Mouse (Mus musculus) 3134 (cell line): ENCODE measurements around the gene Svop.

Experiments
- DNase-seq: peaks from one replicate; pipeline ENCODE4 v3.0.0-alpha.2; 2011; ENCODE audit warnings: low spot score; ENCODE audit not compliant: insufficient read length; ENCODE audit errors: extremely low read depth

The Svop gene

DNA sequence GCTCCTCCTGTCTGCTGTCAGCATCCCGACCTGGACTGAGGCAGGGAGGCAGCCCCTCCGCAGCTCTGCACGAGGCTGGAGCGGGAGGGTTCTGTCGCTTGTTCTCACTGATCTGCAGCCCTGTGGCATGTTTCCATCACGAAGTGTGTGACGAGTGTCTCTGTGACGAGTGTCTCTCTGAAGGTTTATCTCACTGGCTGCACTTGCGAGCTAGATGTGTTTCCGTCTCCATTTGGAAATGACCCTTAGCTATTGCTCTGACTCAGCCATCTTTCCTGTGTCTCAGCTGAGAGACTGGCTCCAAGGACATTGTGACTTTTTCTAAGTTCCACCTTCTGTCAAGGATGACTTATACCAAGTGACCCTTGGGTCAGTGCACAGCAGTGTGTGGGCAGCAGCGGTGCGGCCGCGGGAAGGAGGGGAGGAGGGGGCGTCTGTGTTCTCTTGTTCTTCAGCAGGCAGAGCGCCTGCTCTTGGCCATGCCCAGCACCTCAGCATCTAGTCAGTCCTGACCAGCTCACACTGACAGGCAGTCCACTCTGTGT is 15.1 kb upstream of the Svop start:
- no peak for DNase-seq

DNA sequence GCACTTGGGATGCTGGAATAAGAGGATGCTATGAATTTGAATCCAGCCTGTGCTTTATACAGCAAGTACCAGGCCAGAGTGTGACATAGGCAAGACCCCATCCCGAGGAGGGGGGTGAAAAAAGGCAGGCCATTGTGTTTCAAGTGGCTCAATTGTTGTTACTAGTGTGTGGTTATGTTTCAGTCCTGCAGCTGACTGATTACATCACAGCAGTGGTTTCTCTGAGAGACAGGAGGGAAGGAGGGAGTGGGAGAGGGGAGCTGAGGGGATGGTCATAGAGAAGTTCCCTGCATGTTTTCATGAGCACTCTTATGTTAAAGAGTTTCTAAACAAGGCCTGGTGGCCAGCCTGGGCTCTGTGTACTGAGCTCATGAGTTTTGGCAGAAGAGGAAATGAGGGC is 11.4 kb upstream of the Svop start:
- no peak for DNase-seq

DNA sequence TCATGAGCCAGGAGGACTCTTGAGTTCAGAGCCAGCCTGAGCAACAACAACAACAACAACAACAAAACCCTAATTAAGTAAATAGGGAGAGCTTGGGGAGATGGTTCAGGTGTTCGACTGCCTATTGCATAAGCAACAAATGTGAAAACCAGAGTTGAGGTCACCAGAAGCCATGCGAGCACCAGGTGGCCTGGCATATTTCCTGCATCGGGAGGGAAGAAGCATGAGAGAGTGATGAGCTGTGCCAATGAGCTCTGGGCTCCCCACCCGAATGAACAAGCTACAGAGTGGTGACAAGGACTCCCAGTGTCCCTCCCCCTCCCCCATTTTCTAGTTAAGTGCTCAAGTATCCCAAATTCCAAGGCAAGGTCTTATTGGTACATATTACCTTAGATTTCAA is 10.5 kb upstream of the Svop start:
- no peak for DNase-seq

GRCm38 (mm10) chr5:114100390-114101099 is 9.2 kb upstream of the Svop start:
- DNase-seq = no peak

DNA sequence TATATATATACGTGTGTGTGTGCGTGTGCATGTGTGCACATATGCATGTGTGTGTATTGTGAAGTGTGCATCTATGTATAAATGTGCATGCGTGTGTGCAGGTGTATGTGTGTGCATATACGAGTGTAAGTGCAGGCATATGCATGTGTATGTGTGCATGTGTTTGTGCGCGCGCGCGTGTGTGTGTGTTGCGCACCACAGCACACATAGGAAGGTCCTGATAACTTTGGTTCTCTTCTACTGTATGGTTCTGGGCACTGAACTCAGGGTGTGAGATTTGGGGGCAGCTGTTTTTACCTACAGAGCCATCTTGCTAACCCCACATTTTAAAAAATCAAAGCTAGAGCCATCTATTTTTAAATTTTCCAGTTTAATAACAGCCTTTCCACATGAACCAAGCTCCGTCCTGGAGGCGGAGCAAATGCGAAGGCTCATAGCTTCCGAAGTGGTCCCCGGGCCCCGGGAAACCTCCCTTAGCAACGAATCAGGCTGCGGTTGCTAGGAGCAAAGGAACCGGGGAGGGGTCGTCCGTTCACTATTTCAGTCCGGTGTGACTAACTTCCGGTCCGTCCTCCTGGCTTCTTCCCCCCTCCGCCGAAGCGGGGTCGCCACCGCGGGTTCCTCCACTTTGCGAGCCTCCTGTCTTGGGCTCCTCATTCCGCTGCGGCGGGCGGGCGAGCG is 8.5 kb upstream of the Svop start:
- DNase-seq = peak; percentile 86

- DNase-seq = no peak
Measured at GRCm38 (mm10) chr5:114090421-114091013, 853 bp downstream of the Svop start.

GRCm38 (mm10) chr5:114087875-114088480 is 3.4 kb downstream of the Svop start:
- no peak for DNase-seq

- DNase-seq = no peak
Measured at GRCm38 (mm10) chr5:114085501-114085900, 5.9 kb downstream of the Svop start.

- DNase-seq = no peak
Measured at GRCm38 (mm10) chr5:114077009-114077408, 14.4 kb downstream of the Svop start.

DNA sequence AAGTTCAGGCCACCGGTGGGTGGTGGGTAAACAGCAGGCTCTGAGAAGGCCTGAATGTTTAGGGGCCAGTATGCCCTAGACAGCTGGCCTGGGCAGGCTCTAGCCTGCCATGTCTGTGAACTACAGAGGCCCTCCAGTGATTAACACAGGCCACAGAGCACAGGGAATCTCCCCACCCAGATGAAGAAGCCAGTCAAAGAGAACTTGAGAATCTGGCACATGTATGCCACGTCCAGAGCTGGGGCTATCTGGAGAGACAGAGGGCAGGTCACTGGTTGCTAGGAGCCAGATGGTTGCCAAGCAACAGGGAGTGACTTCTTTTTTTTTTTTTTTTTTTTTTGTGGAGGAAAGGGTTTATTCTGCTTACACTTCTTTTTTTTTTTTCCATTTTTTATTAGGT is 19.1 kb downstream of the Svop start:
- DNase-seq = no peak

DNA sequence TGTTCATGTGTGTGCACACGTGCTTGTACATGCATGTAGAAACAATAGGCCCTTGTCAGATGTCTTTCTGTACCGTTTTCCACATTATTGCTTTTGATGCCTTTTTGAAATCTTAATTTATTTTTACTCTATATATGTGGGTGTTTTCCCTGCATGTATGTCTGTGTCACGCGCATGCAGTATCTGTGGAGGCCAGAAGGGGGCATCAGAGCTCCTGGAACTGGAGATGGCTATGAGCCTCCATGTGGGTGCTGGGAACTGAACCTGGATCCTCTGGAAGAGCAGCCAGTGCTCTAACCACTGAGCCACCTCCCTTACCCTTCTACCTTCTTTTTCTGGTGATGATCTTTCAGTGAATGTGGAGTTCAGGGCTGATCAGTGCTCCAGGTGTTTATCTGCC is 20.5 kb downstream of the Svop start:
- DNase-seq = no peak

- no peak for DNase-seq
Measured at GRCm38 (mm10) chr5:114067982-114068381, 23.4 kb downstream of the Svop start.

GRCm38 (mm10) chr5:114067543-114067942 is 23.8 kb downstream of the Svop start:
- no peak for DNase-seq

DNA sequence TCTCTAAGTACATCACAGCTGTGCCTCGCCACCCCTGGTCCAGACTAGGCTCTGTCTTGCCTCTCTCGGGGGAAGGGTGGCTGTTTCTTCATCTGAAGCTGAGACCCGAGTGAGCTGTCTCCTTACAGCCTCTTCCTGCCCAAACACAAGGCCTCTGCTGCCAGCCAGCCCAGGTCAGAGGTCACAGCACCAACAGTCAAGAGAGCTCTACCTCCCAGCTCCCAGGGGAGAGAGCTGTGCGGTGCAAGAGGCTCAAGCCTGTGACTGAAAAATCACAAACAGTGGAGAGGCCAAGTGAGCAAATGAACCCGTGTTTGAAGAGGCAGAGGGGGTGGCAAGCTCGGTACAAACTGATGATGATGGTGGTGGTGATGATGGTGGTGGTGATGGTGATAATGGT is 24.8 kb downstream of the Svop start:
- DNase-seq = no peak

DNA sequence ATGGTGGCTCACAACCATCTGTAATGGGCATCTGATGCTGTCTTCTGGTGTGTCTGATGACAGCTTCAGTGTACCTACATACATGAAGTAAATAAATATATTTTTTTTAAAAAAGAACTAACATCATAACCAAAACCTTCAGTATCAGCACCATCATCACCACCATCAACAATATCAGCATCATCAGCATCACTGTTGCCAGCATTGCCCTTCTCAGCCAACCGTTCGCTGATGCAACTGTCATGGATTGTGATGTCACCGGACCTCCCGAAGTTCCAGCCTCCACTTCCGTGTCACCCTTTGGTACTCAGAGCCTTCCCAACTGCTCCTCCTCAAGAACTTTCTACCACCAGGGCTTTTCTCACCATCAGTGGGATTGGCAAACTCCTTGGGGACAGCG is 26.2 kb downstream of the Svop start, which contains the start of gene Usp30:
Usp30 (plus strand) TSS at position 301 of the 400 bp plus-strand sequence.
- no peak for DNase-seq

DNA sequence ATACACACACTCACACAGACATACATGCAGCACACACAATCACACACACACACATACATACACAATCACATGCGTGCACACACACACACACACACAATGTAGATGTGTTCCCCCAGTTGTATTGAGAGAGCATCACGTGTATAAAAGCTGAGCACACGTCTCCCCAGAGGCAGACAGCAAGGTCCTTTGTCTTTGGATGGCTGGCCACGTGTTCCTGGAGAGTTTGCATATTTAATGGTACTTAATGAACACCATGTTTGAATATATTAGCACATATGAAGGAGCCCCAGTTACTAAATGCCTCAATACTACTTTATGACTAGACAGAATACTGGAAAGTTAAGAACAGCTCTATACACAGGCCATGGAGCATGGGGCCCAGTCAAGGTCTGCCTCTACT is 27.4 kb downstream of the Svop start:
- no peak for DNase-seq

- no peak for DNase-seq
Measured at GRCm38 (mm10) chr5:114061675-114062074, 29.7 kb downstream of the Svop start.

- DNase-seq = no peak
Measured at GRCm38 (mm10) chr5:114057129-114057731, 34.1 kb downstream of the Svop start.

DNA sequence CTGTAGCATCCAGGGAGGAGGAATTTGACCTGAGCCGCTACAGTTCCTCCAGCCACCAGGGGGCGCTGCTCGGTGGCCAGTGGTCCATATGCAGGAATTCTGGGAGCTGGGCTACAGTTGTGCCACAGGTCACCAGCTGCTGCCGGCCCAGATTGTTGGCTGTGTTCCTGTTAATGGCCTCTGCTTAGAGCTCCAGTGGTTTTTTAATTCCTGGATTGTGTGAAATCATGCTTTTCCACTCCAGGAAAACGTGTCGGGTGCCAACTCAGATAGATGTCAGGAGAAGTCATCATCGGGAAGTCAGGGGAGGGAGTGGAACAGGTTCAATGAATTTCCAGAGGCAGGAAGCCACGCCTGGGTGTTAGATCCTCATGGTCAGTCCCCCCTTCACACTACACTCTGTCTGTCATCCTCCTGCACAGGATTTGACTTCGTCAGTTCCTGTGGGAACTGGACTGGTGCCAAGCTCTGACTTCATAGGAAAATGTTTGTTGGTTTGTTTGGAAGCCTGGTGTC is 39.1 kb downstream of the Svop start:
- peak; percentile 60 for DNase-seq

GRCm38 (mm10) chr5:114048731-114049308 is 42.5 kb downstream of the Svop start:
- no peak for DNase-seq
